In genomic region chr16:34561734-34562135, GRCm38 (mm10) we compare ENCODE assay signal across 16 mouse cellular contexts. TPM values are rescaled to one million over a fixed set of nuclear protein-coding genes. Genes with fewer than 3 reads are reported as not detected.
DNase-seq lines count a peak whose midpoint lies in the region; ATAC-seq lines count a peak whose summit lies in the region.
"Had no signal": no experiment of that assay in that cellular context is flagged by ENCODE, and none has a peak within 500 bp of the region (broad histone marks: within the 10 kb centered on the region; RNA-seq: fewer than 3 reads in every experiment).

No protein-coding gene starts in this region.

- no peaks in the 10 kb centered on the region for H3K36me3 ChIP-seq in forebrain, embryonic 15.5 days
- no peaks in the 10 kb centered on the region for H3K36me3 ChIP-seq in midbrain, embryonic 11.5 days (ENCODE audit: control insufficient read depth, insufficient read depth, low read length)
- H3K36me3 ChIP-seq: embryonic facial prominence, embryonic 15.5 days; heart, embryonic 13.5 days; limb, embryonic 10.5 days; liver, embryonic 15.5 days had no signal

- ATAC-seq in forebrain, embryonic 15.5 days (replicated peaks) = peak; percentile 68
- ATAC-seq in midbrain, embryonic 11.5 days (ENCODE audit: low FRiP score) = peak; percentile 87
- ATAC-seq: intestine, embryonic 16.5 days; Patski had no signal

- peaks cover 78% of the 10 kb centered on the region for H3K4me1 ChIP-seq in forebrain, embryonic 15.5 days
- H3K4me1 ChIP-seq in midbrain, embryonic 11.5 days (ENCODE audit: control insufficient read depth, insufficient read depth, low read length) = peaks cover 40% of the 10 kb centered on the region
- H3K4me1 ChIP-seq: liver, embryonic 15.5 days had no signal

- peak overlapping the region; percentile 59 for H3K27ac ChIP-seq in forebrain, embryonic 15.5 days (replicated peaks)
- peak overlapping the region; percentile 74 for H3K27ac ChIP-seq in midbrain, embryonic 11.5 days (ENCODE audit: low read depth, low read length)
- H3K27ac ChIP-seq: embryonic facial prominence, embryonic 15.5 days; heart, embryonic 13.5 days; limb, embryonic 10.5 days; liver, embryonic 15.5 days had no signal

- no peak overlapping the region for H3K9ac ChIP-seq in forebrain, embryonic 15.5 days (replicated peaks)
- no peak overlapping the region for H3K9ac ChIP-seq in midbrain, embryonic 11.5 days (ENCODE audit: low read length)
- H3K9ac ChIP-seq: embryonic facial prominence, embryonic 15.5 days; heart, embryonic 13.5 days; liver, embryonic 15.5 days had no signal

- peak; percentile 80 for DNase-seq in left cerebral cortex, postnatal 4 days
- DNase-seq in left cerebral cortex, postnatal 10 days (ENCODE audit: extremely low spot score in 1 of 2, low spot score in 2 of 2) = no peak
- peak; percentile 86 for DNase-seq in midbrain, embryonic 11.5 days (ENCODE audit: low spot score, missing footprints)
- DNase-seq in retina, postnatal 1 day = peak; percentile 86
- no peak for DNase-seq in gastrocnemius, postnatal 10 days
- no peak for DNase-seq in layer of hippocampus, adult 18-20 months (ENCODE audit: low spot score in 2 of 2)
- DNase-seq: adrenal gland, adult 8-10 months; cerebellum, adult 11 months; lung, postnatal 4 days had no signal

- WGBS in forebrain, embryonic 15.5 days = 7% methylated on average over 5 of the region's 5 CpGs
- 12% methylated on average over 5 of the region's 5 CpGs for WGBS in midbrain, embryonic 11.5 days

- no peak overlapping the region for H3K4me3 ChIP-seq in forebrain, embryonic 15.5 days
- H3K4me3 ChIP-seq in midbrain, embryonic 11.5 days (ENCODE audit: low read depth, low read length) = no peak overlapping the region
- H3K4me3 ChIP-seq: embryonic facial prominence, embryonic 15.5 days; heart, embryonic 13.5 days; limb, embryonic 10.5 days; liver, embryonic 15.5 days had no signal

- intact Hi-C loops in left cerebral cortex, postnatal 4 days (cut with DNase I) = no loop called here
- intact Hi-C loops in left cerebral cortex, postnatal 10 days (cut with DNase I) = no loop called here

- H3K9me3 ChIP-seq in forebrain, embryonic 15.5 days = no peaks in the 10 kb centered on the region
- H3K9me3 ChIP-seq in midbrain, embryonic 11.5 days (ENCODE audit: control insufficient read depth, low read length) = no peaks in the 10 kb centered on the region
- H3K9me3 ChIP-seq: embryonic facial prominence, embryonic 15.5 days; heart, embryonic 13.5 days; limb, embryonic 10.5 days; liver, embryonic 15.5 days had no signal

- H3K27me3 ChIP-seq in forebrain, embryonic 15.5 days = no peaks in the 10 kb centered on the region
- H3K27me3 ChIP-seq in midbrain, embryonic 11.5 days (ENCODE audit: control insufficient read depth, insufficient read depth, low read length) = no peaks in the 10 kb centered on the region
- H3K27me3 ChIP-seq: embryonic facial prominence, embryonic 15.5 days; heart, embryonic 13.5 days; liver, embryonic 15.5 days; Patski had no signal

- H3K4me2 ChIP-seq in forebrain, embryonic 15.5 days (replicated peaks) = no peak overlapping the region
- peak overlapping the region; percentile 20; the same call in 1 of the 2 replicates for H3K4me2 ChIP-seq in midbrain, embryonic 11.5 days
- H3K4me2 ChIP-seq: embryonic facial prominence, embryonic 15.5 days; heart, embryonic 13.5 days; liver, embryonic 15.5 days had no signal

RNA-seq across cellular contexts. Expression of gene Kalrn, which starts 11.6 kb away (rescaled TPM):
- total RNA-seq in left cerebral cortex, postnatal 4 days (2021) = 100 to 1,000 TPM; 233 to 236 TPM
- total RNA-seq in left cerebral cortex, postnatal 10 days (2021) = 100 to 1,000 TPM; 318 to 335 TPM
- 36.4 and 38.8 TPM in 2 replicates for polyA plus RNA-seq in forebrain, embryonic 15.5 days (2015; fragmentation: Nextera tagmentation; extraction: Ambion mirVana)
- 15.5 and 16.8 TPM in 2 replicates for polyA plus RNA-seq in midbrain, embryonic 11.5 days (2014; fragmentation: Nextera tagmentation; extraction: Ambion mirVana)
- total RNA-seq in gastrocnemius, postnatal 10 days (2021) = 10 to 100 TPM; 17.6 to 20.2 TPM
- total RNA-seq in layer of hippocampus, adult 18-20 months (2021) = 100 to 1,000 TPM; 468 to 527 TPM

Comparison
In these comparisons a context has a peak if more than half of its experiments do, and no peak if none do; other contexts are left out.
1. DNase-seq: peak in left cerebral cortex, postnatal 4 days (single experiment), midbrain, embryonic 11.5 days (single experiment) and retina, postnatal 1 day (single experiment); none in left cerebral cortex, postnatal 10 days (0 of 2), gastrocnemius, postnatal 10 days (single experiment) and layer of hippocampus, adult 18-20 months (0 of 2).
2. RNA of gene Kalrn, which starts 11.6 kb away (total RNA-seq): 468 to 527 TPM in layer of hippocampus, adult 18-20 months, 318 to 335 TPM in left cerebral cortex, postnatal 10 days and 233 to 236 TPM in left cerebral cortex, postnatal 4 days; 17.6 to 20.2 TPM in gastrocnemius, postnatal 10 days; every median in the first group is over 10 times any median in the second.